Mouse (Mus musculus) testis, postnatal 14 days (tissue): ENCODE measurements around the gene Gm19345.

ENCODE experiments used
- DNase-seq: peaks from one replicate; pipeline ENCODE4 v3.0.0; 2021; ENCODE audit warnings: low spot score

Gm19345 gene

DNA sequence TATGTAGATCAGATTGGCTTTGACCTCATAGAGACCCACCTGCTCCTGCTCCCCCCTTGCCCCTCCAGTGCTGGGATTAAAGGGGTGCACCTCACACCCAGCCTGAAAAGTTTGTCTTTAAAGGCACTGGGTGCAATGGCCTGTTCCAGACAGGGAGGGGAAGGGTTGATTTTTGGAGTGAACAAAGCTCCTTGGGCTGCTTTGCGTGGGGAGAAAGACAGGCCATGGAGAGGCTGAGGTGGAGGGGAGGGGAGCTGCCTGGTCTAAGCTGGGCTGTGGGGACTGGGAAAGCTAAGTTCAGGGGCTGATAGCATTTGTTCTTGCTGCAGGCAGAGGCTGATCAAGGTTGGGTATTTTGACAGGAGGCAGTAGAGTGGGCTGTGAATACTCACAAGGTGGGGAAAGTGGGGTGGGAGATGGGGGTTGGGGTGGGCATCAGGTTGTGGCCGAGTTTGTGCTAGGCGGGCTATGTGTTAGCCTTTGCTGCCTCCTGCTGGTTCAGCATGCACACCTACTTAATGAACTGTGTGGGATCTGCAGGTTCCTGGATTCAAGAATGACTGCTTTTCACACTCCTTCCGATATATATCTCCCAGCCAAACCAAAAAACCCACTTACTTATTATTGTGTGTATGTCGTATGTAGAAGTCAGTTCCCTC is 20.3 kb downstream of the Gm19345 start:
- no peak for DNase-seq

DNA sequence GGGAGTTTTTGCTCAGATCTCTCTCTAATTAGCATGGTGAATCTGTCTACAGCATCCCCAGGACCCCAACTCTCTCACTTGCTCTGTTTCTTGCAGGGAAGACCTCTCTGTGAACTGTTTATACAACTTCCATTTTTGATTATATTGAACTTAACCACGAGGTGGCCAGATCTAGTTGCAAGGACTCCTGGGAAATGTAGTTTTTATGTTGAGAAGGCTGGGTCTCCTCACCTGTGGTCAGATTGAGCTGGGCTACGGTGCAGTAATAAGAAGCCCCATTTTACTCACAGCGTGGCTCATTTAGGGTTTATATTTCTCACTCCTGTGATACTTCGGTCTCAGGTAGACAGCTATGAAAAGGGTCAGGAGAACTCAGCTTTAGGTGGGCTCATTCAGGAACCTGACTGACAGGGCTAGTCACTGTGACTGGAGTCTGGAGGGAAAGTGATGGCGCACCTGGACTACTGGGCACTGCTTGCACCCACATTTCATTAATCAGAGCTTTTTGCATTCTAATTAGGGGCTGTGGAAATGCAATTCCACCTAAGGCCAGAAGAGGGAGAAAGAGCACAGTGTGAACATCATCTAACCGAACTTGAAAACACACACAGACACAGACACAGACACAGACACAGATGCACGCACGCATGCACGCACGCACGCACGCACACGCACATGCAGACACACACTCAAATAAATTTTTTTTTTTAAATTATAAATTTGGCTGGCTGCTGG is 24.3 kb downstream of the Gm19345 start:
- no peak for DNase-seq

DNA sequence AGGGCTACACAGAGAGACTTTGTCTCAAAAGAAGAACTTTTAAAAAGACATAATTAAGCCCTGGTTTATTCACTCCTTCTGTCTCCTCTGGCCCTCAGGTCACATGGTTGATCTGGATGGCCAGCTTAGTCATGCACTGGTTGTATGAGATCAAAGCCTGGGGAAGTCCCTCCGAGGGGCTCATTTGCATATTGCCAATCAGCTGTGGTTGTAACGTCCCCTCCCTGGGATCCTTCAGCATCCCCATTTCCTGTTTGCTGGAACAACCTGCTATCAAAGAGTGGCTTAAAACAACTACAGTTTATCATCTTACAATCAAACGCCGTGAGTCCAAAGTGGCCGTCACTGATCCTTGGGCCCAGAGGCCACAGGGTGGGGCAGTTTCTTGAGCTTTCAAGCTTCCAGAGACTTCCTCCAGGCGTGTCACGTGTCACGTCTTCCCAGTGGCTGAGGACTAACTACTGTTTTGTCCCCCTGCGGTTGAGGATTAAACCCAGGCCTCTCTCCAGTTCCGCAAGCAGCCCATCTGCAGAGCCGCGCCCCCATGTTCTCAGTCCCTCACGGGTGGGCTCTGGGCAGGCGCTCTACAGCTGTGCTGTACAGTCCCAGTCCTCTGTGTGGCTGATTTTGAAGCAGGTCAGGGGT is 25.1 kb downstream of the Gm19345 start:
- no peak for DNase-seq

DNA sequence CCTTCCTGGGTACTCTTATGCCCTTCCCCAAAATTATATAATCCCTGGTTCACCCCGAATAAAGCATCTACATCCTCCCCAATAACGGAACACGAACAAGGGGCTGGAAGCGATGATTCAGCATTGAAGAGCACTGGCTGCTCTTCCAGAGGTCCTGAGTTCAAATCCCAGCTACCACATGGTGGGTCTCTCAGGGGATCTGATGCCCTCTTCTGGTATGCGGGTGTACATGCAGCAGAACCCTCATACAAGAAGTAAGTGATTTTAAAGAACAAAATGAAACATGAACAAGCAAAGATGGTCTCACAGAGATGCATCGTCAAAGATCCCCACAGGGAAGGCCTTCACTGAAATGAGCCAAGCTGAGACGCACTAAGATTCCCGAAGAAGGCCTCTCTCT is 29.0 kb downstream of the Gm19345 start:
- no peak for DNase-seq

DNA sequence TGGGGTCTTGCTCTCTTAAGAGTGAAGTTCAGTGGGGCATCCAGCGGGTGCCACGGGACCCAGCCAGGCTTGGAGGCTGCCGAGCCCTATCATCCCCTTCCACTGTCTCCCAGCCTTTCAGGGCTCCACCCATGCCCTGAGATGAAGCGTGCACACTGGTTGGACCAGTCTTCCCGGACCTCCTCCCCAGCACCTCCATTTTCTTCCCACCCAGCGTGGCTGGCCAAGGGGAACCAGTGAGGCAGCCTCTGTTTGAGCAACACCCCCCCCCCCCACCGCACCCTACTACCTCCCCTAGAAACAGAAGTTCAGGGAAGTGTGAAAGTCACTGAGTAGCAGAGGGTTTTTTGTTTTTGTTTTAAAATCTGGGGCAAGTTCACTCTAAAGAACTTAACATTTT is 36.0 kb downstream of the Gm19345 start, which contains the start of gene Ceacam19:
TSS of gene Ceacam19 (minus strand) at position 117 of the 400 bp plus-strand sequence.
- no peak for DNase-seq

DNA sequence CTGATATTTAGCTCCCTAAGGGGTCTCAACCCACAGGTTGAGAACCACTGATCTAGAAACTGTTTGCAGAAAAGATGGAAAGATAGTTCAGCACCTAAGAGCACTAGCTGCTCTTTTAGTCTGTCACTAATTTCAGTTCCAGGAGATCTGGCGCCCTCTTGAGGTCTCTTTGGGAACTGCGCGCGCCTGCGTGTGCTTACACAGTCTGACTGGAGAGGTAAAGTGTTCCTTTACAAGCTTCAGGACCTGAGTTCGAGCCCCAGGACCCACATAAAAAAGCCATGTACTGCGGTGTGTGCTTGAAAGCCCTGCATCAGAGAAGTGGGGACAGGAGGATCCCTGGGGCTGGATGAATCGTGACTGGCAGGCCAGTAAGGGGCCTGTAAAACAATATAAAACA is 38.1 kb downstream of the Gm19345 start:
- DNase-seq: peak; percentile 49
